Mouse (Mus musculus): ENCODE measurements around the gene Ssh3. TPM values are rescaled to one million over a fixed set of nuclear protein-coding genes. Genes with fewer than 3 reads are reported as not detected.

The Ssh3 gene
- 3.1 and 3.6 TPM in 2 replicates for polyA plus RNA-seq (2014; fragmentation: Nextera tagmentation; extraction: Ambion mirVana)

DNA sequence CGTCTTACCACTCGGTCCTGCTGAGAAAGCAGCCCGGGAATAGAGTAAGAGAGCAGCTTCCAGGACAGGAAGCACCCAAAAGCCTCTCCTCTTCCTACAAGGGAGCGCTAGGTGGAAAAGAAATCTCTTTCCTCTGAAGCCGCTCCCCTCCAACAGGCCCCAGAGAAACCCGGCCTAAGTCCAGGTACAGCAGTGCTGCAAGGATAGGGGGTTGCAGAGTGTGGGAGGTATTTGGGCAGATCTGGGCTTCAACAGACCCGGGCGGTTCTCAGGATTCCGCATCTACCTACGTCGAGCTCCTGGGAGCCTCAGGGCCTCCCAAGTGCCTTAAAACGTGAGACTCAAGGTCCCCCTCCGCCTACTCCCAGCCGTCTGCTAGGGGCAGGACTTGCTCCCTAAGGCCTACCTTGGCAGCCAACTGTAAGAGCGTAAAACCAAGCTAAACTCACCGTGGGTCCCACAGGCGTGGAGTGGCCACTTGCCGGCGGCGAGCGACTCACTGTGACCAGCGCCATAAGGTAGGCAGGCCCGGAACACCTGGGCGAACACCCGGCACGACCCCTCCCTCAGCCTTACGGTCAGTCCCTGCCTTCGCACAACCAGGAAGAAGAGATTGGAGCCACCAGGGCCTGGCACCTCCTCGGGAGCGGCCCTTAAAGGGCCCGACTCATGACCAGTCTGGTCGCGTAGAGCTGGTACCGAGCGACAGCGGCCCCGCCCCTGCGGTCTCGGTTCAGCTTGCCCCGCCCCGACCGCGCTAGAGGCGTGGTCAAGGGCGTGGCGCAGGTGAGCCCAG, at the start of gene Ssh3:
Gene Ssh3 (minus strand): TSS at position 615 of the 796 bp plus-strand sequence.
- Histone ChIP-seq H3K27ac (ENCODE audit: low read depth, low read length) (no peak within 1 kb of the TSS), H3K36me3 (ENCODE audit: control insufficient read depth, insufficient read depth, low read length) (no peaks in the 10 kb centered on the region), H3K9me3 (replicated peaks; ENCODE audit: control insufficient read depth, low read length) (no peaks in the 10 kb centered on the region), H3K27me3 (ENCODE audit: control insufficient read depth, insufficient read depth, low read length) (peaks cover 43% of the 10 kb centered on the region), H3K9ac (ENCODE audit: low read depth, low read length) (peak within 1 kb of the TSS; percentile 66), H3K4me2 (peak within 1 kb of the TSS; percentile 87), H3K4me1 (ENCODE audit: control insufficient read depth, insufficient read depth, low read length) (0 out of 2 replicates have a peak, but pooled peaks cover 4% of the 10 kb centered on the region), H3K4me3 (ENCODE audit: low read depth, low read length) (peak within 1 kb of the TSS; percentile 56)
- peak; percentile 71 for ATAC-seq (replicated peaks; ENCODE audit: insufficient number of reproducible peaks, low FRiP score, low TSS enrichment)
- 6% methylated on average over 46 of the region's 46 CpGs for WGBS (ENCODE audit: insufficient replicate concordance)

DNA sequence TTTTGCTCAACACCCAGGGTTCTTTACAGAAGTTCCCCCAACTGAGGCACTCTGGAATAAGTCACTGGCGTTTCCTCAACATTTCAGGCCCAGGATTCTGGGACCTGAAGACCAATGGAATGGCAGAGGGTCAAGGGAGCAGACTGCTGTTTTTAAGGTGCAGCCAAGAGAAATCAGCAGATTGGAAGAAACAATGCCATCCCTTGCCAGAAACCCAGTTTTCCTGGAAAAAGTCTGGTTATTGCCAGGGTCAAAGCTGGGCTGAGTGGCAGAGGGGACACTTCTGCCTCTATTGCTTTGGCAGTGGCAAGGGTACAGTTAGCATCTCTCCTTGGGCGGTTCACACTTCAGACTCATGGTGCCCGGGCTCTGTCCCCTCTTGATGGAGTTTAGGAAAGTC, 48.2 kb upstream of the Ssh3 start:
- Histone ChIP-seq H3K36me3 (ENCODE audit: control insufficient read depth, insufficient read depth, low read length) (peaks cover 45% of the 10 kb centered on the region), H3K4me2 (no peak overlapping the region), H3K27me3 (ENCODE audit: control insufficient read depth, insufficient read depth, low read length) (no peaks in the 10 kb centered on the region), H3K27ac (ENCODE audit: low read depth, low read length) (no peak overlapping the region), H3K4me3 (ENCODE audit: low read depth, low read length) (no peak overlapping the region), H3K9me3 (replicated peaks; ENCODE audit: control insufficient read depth, low read length) (no peaks in the 10 kb centered on the region), H3K9ac (ENCODE audit: low read depth, low read length) (no peak overlapping the region), H3K4me1 (ENCODE audit: control insufficient read depth, insufficient read depth, low read length) (peaks cover 8% of the 10 kb centered on the region)
- WGBS (ENCODE audit: insufficient replicate concordance) = 83% methylated on average over 3 of the region's 3 CpGs
- ATAC-seq (replicated peaks; ENCODE audit: insufficient number of reproducible peaks, low FRiP score, low TSS enrichment) = no peak

DNA sequence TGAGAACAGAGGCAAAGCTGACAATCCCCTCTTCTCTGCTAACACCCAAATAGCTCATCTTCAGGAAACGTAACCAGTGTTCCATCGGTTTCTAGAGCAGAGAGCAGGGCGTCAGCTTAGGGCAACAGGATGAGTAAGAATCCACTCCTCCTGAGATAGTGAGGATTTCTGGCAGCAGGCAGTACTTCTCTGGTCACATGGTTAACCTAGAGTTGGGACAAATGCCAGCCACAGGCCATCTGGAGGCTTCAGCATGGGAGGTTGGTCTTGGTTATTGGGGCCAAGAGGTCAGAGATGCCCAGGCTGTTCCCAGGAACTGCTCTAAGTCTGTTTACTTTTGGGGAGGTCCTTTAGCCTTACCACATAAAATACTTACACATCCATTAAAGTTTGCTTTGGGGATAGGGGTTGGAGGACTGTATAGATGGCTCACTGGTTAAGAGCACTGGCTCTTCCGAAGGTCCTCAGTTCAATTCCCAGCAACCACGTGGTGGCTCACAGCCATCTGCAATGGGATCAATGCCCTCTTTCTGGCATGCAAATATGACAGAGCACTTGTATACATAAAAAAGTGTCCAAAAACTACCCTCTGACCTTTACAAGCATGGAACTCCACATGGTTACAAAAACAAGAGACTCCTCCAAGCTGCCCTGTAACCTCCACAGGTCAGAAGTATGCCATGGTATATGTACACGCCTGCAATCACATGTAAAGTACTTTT, 46.4 kb upstream of the Ssh3 start:
- ATAC-seq (replicated peaks; ENCODE audit: insufficient number of reproducible peaks, low FRiP score, low TSS enrichment) = 0 out of 2 replicates have a peak, but pooled peaks have one; percentile 20
- no peaks in the 10 kb centered on the region for H3K27me3 ChIP-seq (ENCODE audit: control insufficient read depth, insufficient read depth, low read length)
- peaks cover 8% of the 10 kb centered on the region for H3K4me1 ChIP-seq (ENCODE audit: control insufficient read depth, insufficient read depth, low read length)
- H3K4me2 ChIP-seq = no peak overlapping the region
- H3K4me3 ChIP-seq (ENCODE audit: low read depth, low read length) = no peak overlapping the region
- H3K9me3 ChIP-seq (replicated peaks; ENCODE audit: control insufficient read depth, low read length) = no peaks in the 10 kb centered on the region
- H3K36me3 ChIP-seq (ENCODE audit: control insufficient read depth, insufficient read depth, low read length) = peaks cover 33% of the 10 kb centered on the region
- no peak overlapping the region for H3K27ac ChIP-seq (ENCODE audit: low read depth, low read length)
- no peak overlapping the region for H3K9ac ChIP-seq (ENCODE audit: low read depth, low read length)
- WGBS (ENCODE audit: insufficient replicate concordance) = 70% methylated on average over 6 of the region's 6 CpGs

DNA sequence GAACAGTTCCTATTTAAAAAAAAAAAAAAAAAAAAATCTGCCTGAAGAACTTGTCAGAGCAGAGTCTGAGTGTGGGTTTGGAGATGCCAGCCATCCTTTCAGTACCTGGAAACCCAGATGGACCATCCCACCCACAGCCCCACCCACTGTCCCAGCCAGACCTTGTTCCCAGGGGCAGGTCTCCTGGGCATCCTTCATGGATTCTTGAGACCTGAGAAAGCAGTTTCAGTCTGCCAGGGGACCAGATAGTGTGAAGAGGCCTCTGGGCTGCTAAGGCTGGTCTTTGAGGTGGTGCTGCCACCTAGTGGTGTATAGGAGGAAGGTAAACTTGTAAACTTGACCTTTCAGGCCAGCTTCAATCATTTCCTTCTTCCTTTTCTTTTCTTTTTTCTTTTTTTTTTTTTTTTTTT, 40.8 kb upstream of the Ssh3 start:
- no peaks in the 10 kb centered on the region for H3K27me3 ChIP-seq (ENCODE audit: control insufficient read depth, insufficient read depth, low read length)
- no peak for ATAC-seq (replicated peaks; ENCODE audit: insufficient number of reproducible peaks, low FRiP score, low TSS enrichment)
- H3K4me2 ChIP-seq = no peak overlapping the region
- no peaks in the 10 kb centered on the region for H3K9me3 ChIP-seq (replicated peaks; ENCODE audit: control insufficient read depth, low read length)
- no peaks in the 10 kb centered on the region for H3K36me3 ChIP-seq (ENCODE audit: control insufficient read depth, insufficient read depth, low read length)
- H3K4me1 ChIP-seq (ENCODE audit: control insufficient read depth, insufficient read depth, low read length) = peaks cover 8% of the 10 kb centered on the region
- H3K9ac ChIP-seq (ENCODE audit: low read depth, low read length) = no peak overlapping the region
- H3K27ac ChIP-seq (ENCODE audit: low read depth, low read length) = no peak overlapping the region
- no peak overlapping the region for H3K4me3 ChIP-seq (ENCODE audit: low read depth, low read length)

DNA sequence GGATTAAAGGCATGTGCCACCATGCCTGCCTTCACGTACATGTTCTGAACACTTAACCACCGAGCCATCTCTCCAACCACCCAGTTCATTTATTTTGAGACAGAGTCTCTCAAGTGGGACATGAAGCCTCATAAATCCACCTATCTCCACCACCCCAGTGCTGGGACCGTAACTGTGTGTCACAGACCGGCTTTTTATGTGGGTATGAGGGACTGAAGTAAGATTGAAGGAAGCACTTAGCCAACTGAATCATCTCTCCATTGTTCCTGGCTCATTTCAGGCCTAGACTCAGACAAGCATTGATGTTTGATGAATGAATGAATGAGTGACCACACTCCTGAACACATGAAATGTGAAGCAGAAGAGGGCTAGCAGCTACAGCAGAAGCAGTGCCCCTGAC, 40.3 kb upstream of the Ssh3 start:
- Histone ChIP-seq H3K27me3 (ENCODE audit: control insufficient read depth, insufficient read depth, low read length) (no peaks in the 10 kb centered on the region), H3K4me2 (no peak overlapping the region), H3K4me3 (ENCODE audit: low read depth, low read length) (no peak overlapping the region), H3K9ac (ENCODE audit: low read depth, low read length) (no peak overlapping the region), H3K4me1 (ENCODE audit: control insufficient read depth, insufficient read depth, low read length) (peaks cover 13% of the 10 kb centered on the region), H3K9me3 (replicated peaks; ENCODE audit: control insufficient read depth, low read length) (no peaks in the 10 kb centered on the region), H3K27ac (ENCODE audit: low read depth, low read length) (no peak overlapping the region), H3K36me3 (ENCODE audit: control insufficient read depth, insufficient read depth, low read length) (no peaks in the 10 kb centered on the region)
- no peak for ATAC-seq (replicated peaks; ENCODE audit: insufficient number of reproducible peaks, low FRiP score, low TSS enrichment)
- WGBS (ENCODE audit: insufficient replicate concordance) = 92% methylated on average over 4 of the region's 4 CpGs

DNA sequence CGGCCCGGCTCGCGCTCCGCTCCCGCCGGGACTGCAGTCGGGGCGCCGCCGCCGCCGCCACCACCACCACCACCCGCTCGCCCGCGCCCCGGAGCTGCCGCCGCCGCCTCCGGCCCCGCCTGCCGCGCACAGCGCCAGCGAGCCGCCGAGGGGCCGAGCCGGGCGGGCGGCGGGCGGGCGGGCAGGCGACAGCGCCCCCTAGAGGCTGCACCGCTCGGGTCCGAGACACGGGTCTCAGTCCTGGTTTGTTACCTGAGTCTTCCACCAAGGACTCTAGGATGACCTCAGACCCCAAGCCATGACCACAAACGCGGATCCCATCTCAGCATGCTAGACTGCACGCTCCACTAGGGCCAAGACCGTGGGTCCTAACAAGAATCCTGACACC, 37.2 kb upstream of the Ssh3 start, which contains the start of gene Grk2:
Gene Grk2 (minus strand): TSS at position 33 of the 388 bp plus-strand sequence.
- H3K36me3 ChIP-seq (ENCODE audit: control insufficient read depth, insufficient read depth, low read length) = no peaks in the 10 kb centered on the region
- ATAC-seq (replicated peaks; ENCODE audit: insufficient number of reproducible peaks, low FRiP score, low TSS enrichment) = peak; percentile 68
- H3K27me3 ChIP-seq (ENCODE audit: control insufficient read depth, insufficient read depth, low read length) = no peaks in the 10 kb centered on the region
- peaks cover 39% of the 10 kb centered on the region for H3K4me1 ChIP-seq (ENCODE audit: control insufficient read depth, insufficient read depth, low read length)
- H3K9me3 ChIP-seq (replicated peaks; ENCODE audit: control insufficient read depth, low read length) = no peaks in the 10 kb centered on the region
- H3K9ac ChIP-seq (ENCODE audit: low read depth, low read length) = peak within 1 kb of the TSS; percentile 91
- peak within 1 kb of the TSS; percentile 68 for H3K27ac ChIP-seq (ENCODE audit: low read depth, low read length)
- WGBS (ENCODE audit: insufficient replicate concordance) = 0% methylated on average over 21 of the region's 46 CpGs
- peak within 1 kb of the TSS; percentile 96 for H3K4me3 ChIP-seq (ENCODE audit: low read depth, low read length)
- peak within 1 kb of the TSS; percentile 78 for H3K4me2 ChIP-seq

DNA sequence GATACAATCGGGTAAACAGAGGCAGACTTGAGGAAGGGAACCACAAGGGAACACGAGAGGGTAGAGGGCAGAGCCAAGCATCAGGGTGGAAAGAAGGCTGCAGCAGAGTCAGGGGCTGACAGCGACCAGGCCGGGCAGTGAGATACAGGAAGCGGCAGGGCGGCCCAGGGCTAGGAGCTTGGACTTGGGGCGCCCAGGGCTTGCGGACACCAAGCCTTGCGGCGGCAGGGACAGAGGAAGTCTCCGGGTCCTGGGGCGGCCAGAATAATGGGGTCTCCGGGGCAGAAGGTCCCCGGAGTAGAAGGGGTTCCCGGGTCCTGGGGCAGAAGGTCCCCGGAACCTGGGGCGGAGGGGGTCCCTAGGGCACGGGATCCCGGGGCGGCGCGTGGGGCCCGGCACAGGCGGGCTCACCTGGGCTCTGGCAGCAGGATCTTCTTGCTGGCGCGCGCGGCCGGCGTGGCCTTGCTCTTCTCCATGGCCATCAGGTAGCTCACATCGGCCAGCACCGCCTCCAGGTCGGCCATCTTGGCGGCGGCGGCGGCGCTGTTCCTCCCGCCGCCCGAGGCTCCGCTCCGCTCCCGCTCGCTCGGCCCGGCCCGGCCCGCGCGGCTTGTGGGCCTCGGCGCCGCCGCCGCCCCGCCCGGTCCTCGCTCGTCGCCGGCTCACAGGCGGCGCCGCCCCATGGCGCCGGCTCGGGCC, 36.7 kb upstream of the Ssh3 start:
- peak; percentile 36 for ATAC-seq (replicated peaks; ENCODE audit: insufficient number of reproducible peaks, low FRiP score, low TSS enrichment)
- H3K9ac ChIP-seq (ENCODE audit: low read depth, low read length) = peak overlapping the region; percentile 91
- no peaks in the 10 kb centered on the region for H3K36me3 ChIP-seq (ENCODE audit: control insufficient read depth, insufficient read depth, low read length)
- peak overlapping the region; percentile 96 for H3K4me3 ChIP-seq (ENCODE audit: low read depth, low read length)
- H3K9me3 ChIP-seq (replicated peaks; ENCODE audit: control insufficient read depth, low read length) = no peaks in the 10 kb centered on the region
- peak overlapping the region; percentile 78 for H3K4me2 ChIP-seq
- no peaks in the 10 kb centered on the region for H3K27me3 ChIP-seq (ENCODE audit: control insufficient read depth, insufficient read depth, low read length)
- peaks cover 44% of the 10 kb centered on the region for H3K4me1 ChIP-seq (ENCODE audit: control insufficient read depth, insufficient read depth, low read length)
- WGBS (ENCODE audit: insufficient replicate concordance) = under 1% methylated on average over 65 of the region's 68 CpGs
- H3K27ac ChIP-seq (ENCODE audit: low read depth, low read length) = peak overlapping the region; percentile 68

DNA sequence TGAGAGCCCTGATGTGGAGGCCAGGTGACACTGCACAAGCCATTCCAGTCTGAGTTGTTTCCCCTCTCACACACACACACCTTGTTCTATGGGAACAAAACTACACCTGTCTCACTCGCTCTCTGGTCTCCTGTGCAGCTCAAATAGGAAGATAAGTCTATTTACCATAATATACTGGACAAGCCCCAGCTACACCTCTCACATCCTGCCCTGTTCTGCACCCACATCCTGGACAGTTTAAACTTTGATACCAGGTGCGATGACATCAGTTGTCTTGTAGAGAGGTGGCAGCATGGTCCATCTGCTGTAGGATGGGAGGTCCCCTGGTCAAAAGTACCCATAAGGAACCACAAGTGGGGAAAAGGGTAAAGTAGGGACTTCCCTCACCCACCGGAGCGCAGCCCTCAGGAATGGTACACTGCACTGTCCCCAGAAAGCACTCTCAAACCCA, 35.9 kb upstream of the Ssh3 start:
- Histone ChIP-seq H3K36me3 (ENCODE audit: control insufficient read depth, insufficient read depth, low read length) (no peaks in the 10 kb centered on the region), H3K4me1 (ENCODE audit: control insufficient read depth, insufficient read depth, low read length) (peaks cover 51% of the 10 kb centered on the region), H3K27me3 (ENCODE audit: control insufficient read depth, insufficient read depth, low read length) (no peaks in the 10 kb centered on the region), H3K4me3 (ENCODE audit: low read depth, low read length) (peak overlapping the region; percentile 96), H3K9ac (ENCODE audit: low read depth, low read length) (peak overlapping the region; percentile 91), H3K27ac (ENCODE audit: low read depth, low read length) (no peak overlapping the region), H3K4me2 (peak overlapping the region; percentile 78), H3K9me3 (replicated peaks; ENCODE audit: control insufficient read depth, low read length) (no peaks in the 10 kb centered on the region)
- WGBS (ENCODE audit: insufficient replicate concordance) = 51% methylated on average over 4 of the region's 4 CpGs
- ATAC-seq (replicated peaks; ENCODE audit: insufficient number of reproducible peaks, low FRiP score, low TSS enrichment) = no peak

All from heart, embryonic 11.5 days (tissue).